Mouse (Mus musculus) cerebellum, adult 2 months (tissue): ENCODE measurements at regions not wholly inside any gene's neighbourhood (a gene's known extent, or its start where the extent isn't known, plus 50 kb on each side); places are given as distances from the start of the nearest gene placed in this dataset.
A peak's percentile ranks its signal among the peaks of the same experiment; 100 is the strongest.

Experiments
- DNase-seq, 2 experiments: peaks; one replicate each; pipeline ENCODE4 v3.0.0; 2021
- H3K27ac ChIP-seq: fragments of 200-500 bp; 2 replicates; pipeline ENCODE4 v1.5.1; 2012; ENCODE audit warnings: low read length, control low read depth, inconsistent platforms; ENCODE audit not compliant: insufficient read depth
- H3K27me3 ChIP-seq: fragments of 200-500 bp; 2 replicates; pipeline ENCODE4 v1.6.1; 2012; ENCODE audit warnings: inconsistent platforms, mild to moderate bottlenecking, low read length, moderate library complexity; ENCODE audit not compliant: control insufficient read depth, insufficient read depth
- H3K4me1 ChIP-seq: fragments of 200-500 bp; 2 replicates; pipeline ENCODE4 v1.6.1; 2011; ENCODE audit warnings: low read length; ENCODE audit not compliant: control insufficient read depth, insufficient read depth
- H3K4me3 ChIP-seq: fragments of 200-500 bp; replicated peaks from 2 replicates; pipeline ENCODE3; 2011; ENCODE audit warnings: mild to moderate bottlenecking, low read depth, low read length, control low read depth; ENCODE audit not compliant: insufficient read depth
- CTCF ChIP-seq: fragments of 200-500 bp; IDR thresholded peaks from 2 replicates; pipeline ENCODE4 v1.5.1; 2011; ENCODE audit warnings: low read depth, mild to moderate bottlenecking, control low read depth, low read length, moderate library complexity, borderline replicate concordance; ENCODE audit not compliant: insufficient read depth
- POLR2A ChIP-seq: fragments of 200-500 bp; IDR thresholded peaks from 2 replicates; pipeline ENCODE4 v1.6.1; 2011; ENCODE audit warnings: low read length, control low read depth, borderline replicate concordance; ENCODE audit not compliant: insufficient read depth
- WGBS: fragments of 180-500 bp; shearing (Covaris S2); methylation state at CpG from one replicate; pipeline ENCODE4 v1.1.7; 2018; 5-methylcytosine and 5-hydroxymethylcytosine counted together

GRCm38 (mm10) chr9:41264485-41264884 is 103.0 kb upstream of the Ubash3b start:
- TF ChIP-seq POLR2A = no peak
- no peak for TF ChIP-seq CTCF
- Histone ChIP-seq H3K27me3 (no peaks in the 10 kb centered on the region; the same call in 1 of the 2 replicates), H3K4me1 (no peaks in the 10 kb centered on the region; the same call in 1 of the 2 replicates), H3K27ac (no peak overlapping the region), H3K4me3 (no peak overlapping the region)
- DNase-seq = peak; percentile 48 to 72
- WGBS = 4% methylated on average over 6 of the region's 6 CpGs

DNA sequence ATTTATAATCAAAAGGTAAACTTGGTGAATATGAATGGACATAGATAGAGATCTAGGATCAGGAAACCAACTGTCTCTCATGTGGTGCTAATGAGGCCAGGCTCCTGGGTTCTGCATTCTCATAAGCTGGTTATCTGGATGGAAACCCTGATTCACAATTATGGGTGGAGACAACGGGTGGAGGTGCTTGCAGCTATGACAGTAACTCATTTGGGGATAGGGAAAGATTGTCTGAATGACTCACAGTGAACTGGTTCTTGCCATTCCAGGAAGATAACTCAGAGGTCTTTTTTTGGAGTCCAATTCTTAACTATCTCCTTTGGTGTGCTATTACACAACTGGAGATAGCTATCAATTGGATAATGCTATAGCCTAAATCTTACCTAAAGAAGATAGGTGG is 95.7 kb upstream of the Ubash3b start:
- no peak overlapping the region for H3K27ac ChIP-seq
- no peaks in the 10 kb centered on the region; the same call in 1 of the 2 replicates for H3K27me3 ChIP-seq
- DNase-seq = no peak
- 88% methylated on average over 1 of the region's 1 CpGs for WGBS
- no peaks in the 10 kb centered on the region for H3K4me1 ChIP-seq
- H3K4me3 ChIP-seq = no peak overlapping the region
- TF ChIP-seq POLR2A (no peak), CTCF (no peak)

DNA sequence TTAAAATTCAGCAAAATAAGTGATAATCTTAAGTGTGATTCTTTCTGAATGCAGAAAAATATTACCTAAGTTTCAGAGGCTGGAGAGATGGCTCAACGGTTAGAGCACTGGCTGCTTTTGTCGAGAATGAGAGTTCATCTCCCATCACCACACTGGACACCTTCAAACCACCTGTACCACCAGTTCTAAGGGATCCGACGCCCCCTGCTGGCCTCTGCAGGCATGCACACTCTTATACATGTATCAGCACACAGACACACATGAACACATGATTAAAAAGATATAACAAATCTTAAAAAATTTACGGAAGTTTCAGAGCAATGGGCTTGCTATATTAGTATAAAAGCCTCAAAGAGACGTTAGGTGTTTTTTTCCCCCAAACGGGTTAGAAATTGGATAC is 80.9 kb upstream of the Ubash3b start:
- Histone ChIP-seq H3K27me3 (no peaks in the 10 kb centered on the region; the same call in 1 of the 2 replicates), H3K27ac (no peak overlapping the region), H3K4me1 (no peaks in the 10 kb centered on the region), H3K4me3 (no peak overlapping the region)
- WGBS = 85% methylated on average over 7 of the region's 7 CpGs
- no peak for DNase-seq
- TF ChIP-seq CTCF (no peak), POLR2A (no peak)

DNA sequence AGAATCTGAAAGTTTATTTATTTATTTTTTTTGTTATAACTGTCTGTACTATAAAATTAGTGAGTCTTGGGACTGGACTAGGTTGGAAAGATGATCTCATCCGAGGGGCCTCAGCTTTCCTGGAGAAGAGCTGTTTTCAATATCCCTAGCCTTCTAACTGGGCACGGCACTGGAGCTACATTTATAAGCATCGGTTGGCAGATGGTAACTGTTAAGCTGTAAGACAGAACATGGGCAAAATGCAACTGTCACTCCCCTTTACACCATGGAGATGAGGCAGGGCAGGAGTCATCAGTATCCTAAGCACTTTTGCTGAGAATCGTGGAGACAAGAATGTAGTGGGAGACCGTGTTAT is 77.6 kb upstream of the Ubash3b start:
- no peak for DNase-seq
- Histone ChIP-seq H3K27me3 (no peaks in the 10 kb centered on the region; the same call in 1 of the 2 replicates), H3K4me1 (no peaks in the 10 kb centered on the region), H3K4me3 (no peak overlapping the region), H3K27ac (no peak overlapping the region)
- TF ChIP-seq CTCF = no peak
- WGBS = 27% methylated on average over 5 of the region's 5 CpGs

GRCm38 (mm10) chr9:41238395-41239096 is 77.0 kb upstream of the Ubash3b start:
- 49% methylated on average over 5 of the region's 5 CpGs for WGBS
- no peak overlapping the region for H3K27ac ChIP-seq
- DNase-seq = no peak
- no peaks in the 10 kb centered on the region for H3K4me1 ChIP-seq
- no peak for TF ChIP-seq POLR2A
- TF ChIP-seq CTCF = no peak
- no peak overlapping the region for H3K4me3 ChIP-seq
- H3K27me3 ChIP-seq = no peaks in the 10 kb centered on the region; the same call in 1 of the 2 replicates

GRCm38 (mm10) chr9:41237265-41237664 is 75.8 kb upstream of the Ubash3b start:
- 34% methylated on average over 5 of the region's 5 CpGs for WGBS
- Histone ChIP-seq H3K27me3 (no peaks in the 10 kb centered on the region; the same call in 1 of the 2 replicates), H3K4me1 (no peaks in the 10 kb centered on the region), H3K27ac (no peak overlapping the region), H3K4me3 (no peak overlapping the region)
- TF ChIP-seq CTCF (no peak), POLR2A (no peak)
- DNase-seq = no peak

DNA sequence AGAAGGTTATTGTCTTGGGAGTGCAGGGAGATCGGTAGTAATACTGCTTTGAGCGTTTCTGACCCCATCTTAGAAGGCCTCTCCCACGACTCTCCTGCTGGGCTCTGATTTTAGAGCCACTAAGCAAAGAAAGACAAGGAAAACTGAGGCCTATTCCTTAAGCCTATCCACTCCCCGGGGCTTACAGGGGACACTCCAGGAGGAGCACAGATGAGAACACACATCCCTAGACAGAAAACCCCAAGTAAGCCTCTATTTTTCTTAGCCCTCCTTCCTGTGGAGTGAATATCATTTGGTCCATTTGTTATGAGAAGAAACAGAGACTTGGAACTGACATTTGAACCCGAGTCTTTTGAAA is 67.7 kb upstream of the Ubash3b start:
- Histone ChIP-seq H3K4me3 (peak overlapping the region; percentile 60), H3K27me3 (no peaks in the 10 kb centered on the region; the same call in 1 of the 2 replicates), H3K27ac (no peak overlapping the region), H3K4me1 (no peaks in the 10 kb centered on the region; the same call in 1 of the 2 replicates)
- WGBS = 34% methylated on average over 5 of the region's 5 CpGs
- DNase-seq = no peak
- no peak for TF ChIP-seq CTCF
- no peak for TF ChIP-seq POLR2A

GRCm38 (mm10) chr9:41228425-41229224 is 67.1 kb upstream of the Ubash3b start:
- H3K27ac ChIP-seq = no peak overlapping the region
- H3K27me3 ChIP-seq = no peaks in the 10 kb centered on the region; the same call in 1 of the 2 replicates
- 8% methylated on average over 29 of the region's 29 CpGs for WGBS
- TF ChIP-seq CTCF (peak; percentile 70), POLR2A (no peak)
- no peaks in the 10 kb centered on the region; the same call in 1 of the 2 replicates for H3K4me1 ChIP-seq
- peak overlapping the region; percentile 60 for H3K4me3 ChIP-seq
- peak; percentile 75 to 84 for DNase-seq
